Mouse (Mus musculus) limb, embryonic 12.5 days (tissue): ENCODE measurements around the gene Il12rb1. TPM values are rescaled to one million over a fixed set of nuclear protein-coding genes. Genes with fewer than 3 reads are reported as not detected.
A peak's percentile ranks its signal among the peaks of the same experiment; 100 is the strongest.

Experiments used
- ATAC-seq: fragments of 200-750 bp; cut with Nextera tagmentation; 2 replicates; pipeline ENCODE4 v1.8.0; 2017; ENCODE audit warnings: low read depth, moderate TSS enrichment; ENCODE audit not compliant: insufficient number of reproducible peaks, insufficient read depth, low FRiP score, low TSS enrichment
- H3K27ac ChIP-seq: fragments of 300-500 bp; sonication (generic); 2 replicates; pipeline ENCODE4 v1.5.1; 2016; ENCODE audit warnings: mild to moderate bottlenecking, moderate library complexity
- H3K27me3 ChIP-seq: fragments of 300-500 bp; sonication (generic); 2 replicates; pipeline ENCODE4 v1.6.1; 2016; ENCODE audit warnings: mild to moderate bottlenecking, moderate library complexity
- H3K36me3 ChIP-seq: fragments of 300-500 bp; sonication (generic); 2 replicates; pipeline ENCODE4 v1.6.1; 2016; ENCODE audit warnings: mild to moderate bottlenecking, moderate library complexity
- H3K4me1 ChIP-seq: fragments of 300-500 bp; sonication (generic); replicated peaks from 2 replicates; pipeline ENCODE4 v1.6.1; 2016
- H3K4me2 ChIP-seq: fragments of 300-500 bp; sonication (generic); 2 replicates; pipeline ENCODE4 v1.6.1; 2016; ENCODE audit warnings: mild to moderate bottlenecking, moderate library complexity
- H3K4me3 ChIP-seq: fragments of 300-500 bp; sonication (generic); replicated peaks from 2 replicates; pipeline ENCODE4 v1.5.1; 2016; ENCODE audit warnings: mild to moderate bottlenecking
- H3K9ac ChIP-seq: fragments of 300-500 bp; sonication (generic); replicated peaks from 2 replicates; pipeline ENCODE4 v1.6.1; 2016; ENCODE audit warnings: mild to moderate bottlenecking, moderate library complexity
- H3K9me3 ChIP-seq: fragments of 300-500 bp; sonication (generic); 2 replicates; pipeline ENCODE4 v1.6.1; 2016; ENCODE audit warnings: mild to moderate bottlenecking, moderate library complexity
- WGBS: fragments of 180-500 bp; shearing (Covaris S2); methylation state at CpG from one replicate; pipeline ENCODE4 v1.1.7; 2016; 5-methylcytosine and 5-hydroxymethylcytosine counted together
- polyA plus RNA-seq: library from polyadenylated mRNA; unstranded; fragments of >200 nt; fragmentation: Nextera tagmentation; extraction: Ambion mirVana; gene quantifications from 2 replicates; pipeline ENCODE4 v1.2.1, GENCODE M21; 2016

Il12rb1 gene
- polyA plus RNA-seq, 1 experiment from 2014 or later = not detected

GRCm38 (mm10) chr8:70832371-70832770, 24.1 kb downstream of the Il12rb1 start:
- no peak overlapping the region for H3K9ac ChIP-seq

GRCm38 (mm10) chr8:70833018-70833482, 24.8 kb downstream of the Il12rb1 start:
- Histone ChIP-seq H3K36me3 (peaks cover 11% of the 10 kb centered on the region), H3K4me1 (peaks cover 11% of the 10 kb centered on the region), H3K4me2 (no peak overlapping the region), H3K9me3 (no peaks in the 10 kb centered on the region), H3K27ac (no peak overlapping the region), H3K27me3 (no peaks in the 10 kb centered on the region), H3K4me3 (no peak overlapping the region), H3K9ac (no peak overlapping the region)
- no peak for ATAC-seq
- WGBS = 47% methylated on average over 9 of the region's 9 CpGs

More at GRCm38 (mm10) chr8:70832371-70832770, 24.1 kb downstream of the Il12rb1 start:
- Histone ChIP-seq H3K4me1 (peaks cover 11% of the 10 kb centered on the region), H3K4me2 (no peak overlapping the region), H3K9me3 (no peaks in the 10 kb centered on the region), H3K36me3 (peaks cover 11% of the 10 kb centered on the region), H3K27me3 (no peaks in the 10 kb centered on the region), H3K4me3 (no peak overlapping the region), H3K27ac (no peak overlapping the region)
- ATAC-seq = no peak
- WGBS = 79% methylated on average over 11 of the region's 11 CpGs

DNA sequence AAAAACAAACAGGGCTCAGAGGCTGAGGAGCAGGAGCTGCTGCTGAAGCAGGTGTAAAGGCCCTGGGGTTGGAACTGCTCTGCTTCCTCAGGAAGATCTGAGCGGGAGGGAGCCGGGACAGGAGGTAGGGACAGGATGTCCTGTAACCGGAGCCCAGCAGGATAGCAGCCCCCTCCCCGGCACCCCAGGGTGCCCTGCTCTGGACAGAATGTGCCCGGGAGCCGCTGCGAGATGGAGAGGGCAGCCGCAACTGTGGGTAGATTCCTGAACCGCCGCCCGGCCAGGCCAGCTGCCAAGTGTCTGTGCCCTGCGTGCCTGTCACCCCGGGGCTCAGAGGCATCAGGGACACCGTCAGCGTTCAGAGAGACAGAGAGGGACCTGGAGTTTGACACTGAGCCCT, 25.3 kb downstream of the Il12rb1 start:
- 55% methylated on average over 15 of the region's 15 CpGs for WGBS
- no peak overlapping the region for H3K9ac ChIP-seq
- ATAC-seq = no peak

DNA sequence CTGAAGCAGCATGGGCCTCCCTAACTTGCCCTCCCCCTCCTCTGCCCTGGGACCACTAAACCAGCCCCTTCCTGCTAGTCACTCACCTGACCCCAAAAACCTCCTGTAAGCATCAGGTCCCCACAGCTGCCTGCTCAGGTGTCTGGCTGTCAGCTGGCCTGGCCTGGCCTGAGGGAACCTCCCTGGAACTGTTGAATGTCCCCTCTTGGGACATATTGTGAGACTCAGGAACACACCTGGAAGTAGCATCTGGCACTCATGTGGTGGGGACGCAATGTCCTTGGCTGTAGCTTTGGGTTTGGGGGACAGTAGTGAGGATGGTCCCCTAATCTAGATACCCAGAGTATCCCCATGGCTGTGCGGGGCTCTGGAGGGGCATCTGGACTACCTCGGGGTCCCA, 25.8 kb downstream of the Il12rb1 start:
- H3K9ac ChIP-seq = no peak overlapping the region
- H3K27ac ChIP-seq = no peak overlapping the region
- H3K36me3 ChIP-seq = peaks cover 11% of the 10 kb centered on the region
- peaks cover 16% of the 10 kb centered on the region for H3K4me1 ChIP-seq
- no peaks in the 10 kb centered on the region for H3K9me3 ChIP-seq
- no peaks in the 10 kb centered on the region for H3K27me3 ChIP-seq
- H3K4me2 ChIP-seq = no peak overlapping the region
- ATAC-seq = no peak
- H3K4me3 ChIP-seq = no peak overlapping the region
- WGBS = 95% methylated on average over 3 of the region's 3 CpGs

More for the DNA sequence above, 25.3 kb downstream of the Il12rb1 start:
- Histone ChIP-seq H3K27me3 (no peaks in the 10 kb centered on the region), H3K4me2 (no peak overlapping the region), H3K36me3 (peaks cover 11% of the 10 kb centered on the region), H3K4me1 (peaks cover 13% of the 10 kb centered on the region), H3K9me3 (no peaks in the 10 kb centered on the region), H3K27ac (no peak overlapping the region), H3K4me3 (no peak overlapping the region)

- Histone ChIP-seq H3K27me3 (0 out of 2 replicates have a peak, but pooled peaks cover 2% of the 10 kb centered on the region), H3K36me3 (peaks cover 11% of the 10 kb centered on the region), H3K4me1 (peaks cover 27% of the 10 kb centered on the region), H3K9me3 (no peaks in the 10 kb centered on the region), H3K4me2 (no peak overlapping the region), H3K27ac (no peak overlapping the region), H3K4me3 (no peak overlapping the region), H3K9ac (no peak overlapping the region)
- ATAC-seq = no peak
- 85% methylated on average over 12 of the region's 12 CpGs for WGBS
These were observed 28.4 kb downstream of the Il12rb1 start for GRCm38 (mm10) chr8:70836666-70837065.

GRCm38 (mm10) chr8:70838654-70839407, 30.6 kb downstream of the Il12rb1 start:
- Histone ChIP-seq H3K36me3 (peaks cover 11% of the 10 kb centered on the region), H3K27me3 (peaks cover 5% of the 10 kb centered on the region; the same call in 1 of the 2 replicates), H3K9me3 (no peaks in the 10 kb centered on the region), H3K4me2 (peak overlapping the region; percentile 80), H3K9ac (peak overlapping the region; percentile 75), H3K4me1 (peaks cover 17% of the 10 kb centered on the region), H3K4me3 (peak overlapping the region; percentile 67), H3K27ac (peak overlapping the region; percentile 85)
- ATAC-seq = peak; percentile 8
- 3% methylated on average over 66 of the region's 66 CpGs for WGBS

GRCm38 (mm10) chr8:70839408-70840351, 31.4 kb downstream of the Il12rb1 start, which contains the start of gene Arrdc2:
TSS of gene Arrdc2 (minus strand) at chr8:70839720.
- H3K27me3 ChIP-seq = peaks cover 5% of the 10 kb centered on the region; the same call in 1 of the 2 replicates
- H3K4me1 ChIP-seq = peaks cover 16% of the 10 kb centered on the region
- ATAC-seq = peak; percentile 96
- H3K9me3 ChIP-seq = no peaks in the 10 kb centered on the region
- H3K36me3 ChIP-seq = peaks cover 11% of the 10 kb centered on the region
- 3% methylated on average over 55 of the region's 55 CpGs for WGBS
- H3K4me2 ChIP-seq = peak within 1 kb of the TSS; percentile 80
- peak within 1 kb of the TSS; percentile 67 for H3K4me3 ChIP-seq
- peak within 1 kb of the TSS; percentile 75 for H3K9ac ChIP-seq
- H3K27ac ChIP-seq = peak within 1 kb of the TSS; percentile 85

GRCm38 (mm10) chr8:70840590-70840989, 32.3 kb downstream of the Il12rb1 start:
- no peak for ATAC-seq
- Histone ChIP-seq H3K4me3 (no peak overlapping the region), H3K9ac (no peak overlapping the region), H3K27ac (no peak overlapping the region), H3K9me3 (no peaks in the 10 kb centered on the region), H3K4me2 (no peak overlapping the region), H3K27me3 (peaks cover 5% of the 10 kb centered on the region; the same call in 1 of the 2 replicates), H3K36me3 (peaks cover 5% of the 10 kb centered on the region), H3K4me1 (peaks cover 16% of the 10 kb centered on the region)
- WGBS = 54% methylated on average over 10 of the region's 10 CpGs

DNA sequence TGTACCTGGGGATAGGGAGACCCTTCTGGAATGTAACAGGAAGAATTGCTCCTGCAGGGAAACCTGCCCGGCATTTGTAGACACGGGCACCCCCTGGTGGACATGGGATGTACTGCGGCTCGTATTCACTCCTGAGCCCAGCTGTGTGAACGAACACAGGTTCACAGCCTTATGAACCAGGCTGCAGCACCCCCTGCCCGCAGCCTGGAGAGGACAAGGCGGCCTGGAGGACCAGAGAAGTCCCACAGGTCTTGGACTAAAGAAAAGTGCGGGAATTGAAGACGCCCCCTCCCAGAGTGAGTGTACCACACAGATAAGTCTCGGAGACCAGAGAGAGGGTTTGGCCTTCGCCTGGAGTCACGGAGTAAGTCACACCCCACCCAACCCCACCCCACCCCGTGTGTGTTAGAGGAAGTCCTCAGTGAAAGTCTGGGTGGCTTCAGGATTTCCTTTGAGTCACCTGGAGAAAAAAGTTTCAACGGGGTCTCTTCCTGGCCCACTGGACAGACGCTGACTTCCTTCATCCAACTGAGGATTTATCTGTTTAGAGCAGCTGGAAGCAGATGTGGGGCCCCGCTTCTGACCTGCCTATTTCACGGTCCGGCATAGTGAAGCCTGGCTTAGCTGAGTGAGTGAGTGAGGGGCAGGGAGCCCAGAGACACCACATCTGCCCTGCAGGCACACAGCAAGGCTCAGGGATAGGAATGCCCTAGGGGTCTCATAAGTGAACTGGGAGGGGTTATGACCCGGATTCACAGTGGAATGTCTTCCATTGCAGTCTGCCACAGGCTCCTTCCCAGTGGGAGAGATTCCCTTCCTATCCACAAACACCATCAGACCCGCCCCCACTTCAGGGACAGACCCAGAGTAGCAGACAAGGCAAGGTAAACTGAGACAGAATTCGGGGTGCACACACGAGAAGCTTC, 33.2 kb downstream of the Il12rb1 start:
- no peak overlapping the region for H3K27ac ChIP-seq
- H3K4me2 ChIP-seq = no peak overlapping the region
- H3K9me3 ChIP-seq = no peaks in the 10 kb centered on the region
- no peak for ATAC-seq
- H3K4me3 ChIP-seq = no peak overlapping the region
- no peaks in the 10 kb centered on the region for H3K36me3 ChIP-seq
- peaks cover 5% of the 10 kb centered on the region; the same call in 1 of the 2 replicates for H3K27me3 ChIP-seq
- no peak overlapping the region for H3K9ac ChIP-seq
- WGBS = 36% methylated on average over 22 of the region's 22 CpGs
- peaks cover 16% of the 10 kb centered on the region for H3K4me1 ChIP-seq

DNA sequence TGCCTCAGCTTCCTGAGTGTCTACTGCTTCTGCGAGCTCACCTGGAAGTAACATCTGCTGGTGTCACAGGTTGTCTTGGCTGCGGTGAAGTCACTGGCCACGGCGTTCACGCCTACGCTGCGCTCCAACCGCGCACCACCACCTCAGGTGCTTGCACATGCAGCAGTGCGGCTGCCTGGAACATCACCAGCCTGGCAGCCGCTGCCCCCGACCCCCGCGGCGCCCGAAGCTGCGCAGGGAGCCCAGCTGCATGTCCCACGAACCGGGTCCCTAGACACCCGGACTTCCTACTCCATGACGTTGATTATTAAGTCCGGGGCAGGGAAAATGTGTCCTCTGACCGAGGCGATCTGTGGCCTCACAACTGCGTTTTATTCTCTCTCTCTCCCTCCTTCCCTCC, 34.2 kb downstream of the Il12rb1 start:
- no peak overlapping the region for H3K4me3 ChIP-seq
- H3K27ac ChIP-seq = no peak overlapping the region
- H3K27me3 ChIP-seq = peaks cover 10% of the 10 kb centered on the region
- no peaks in the 10 kb centered on the region for H3K36me3 ChIP-seq
- peaks cover 16% of the 10 kb centered on the region for H3K4me1 ChIP-seq
- H3K9me3 ChIP-seq = no peaks in the 10 kb centered on the region
- WGBS = 64% methylated on average over 25 of the region's 25 CpGs
- no peak overlapping the region for H3K4me2 ChIP-seq
- no peak for ATAC-seq
- no peak overlapping the region; the same call in 1 of the 2 replicates for H3K9ac ChIP-seq
